ENCODE assay signal across 14 mouse cellular contexts in genomic region chr9:16024706-16025105, GRCm38 (mm10).
"Had no signal": no experiment of that assay in that cellular context is flagged by ENCODE, and none has a peak within 500 bp of the region (broad histone marks: within the 10 kb centered on the region; RNA-seq: fewer than 3 reads in every experiment).

No protein-coding gene starts in this region.

- H3K36me3 ChIP-seq: limb, embryonic 10.5 days; liver, embryonic 15.5 days; stomach, embryonic 15.5 days had no signal

- H3K4me1 ChIP-seq: liver, embryonic 15.5 days; stomach, embryonic 15.5 days had no signal

- H3K27me3 ChIP-seq: liver, embryonic 15.5 days; neural tube, embryonic 12.5 days; stomach, embryonic 15.5 days had no signal

- H3K27ac ChIP-seq: left cerebral cortex, adult 2 months; liver, embryonic 15.5 days; neural tube, embryonic 12.5 days; stomach, embryonic 15.5 days had no signal

- H3K4me2 ChIP-seq: liver, embryonic 11.5 days; liver, embryonic 15.5 days; neural tube, embryonic 12.5 days; stomach, embryonic 15.5 days had no signal

- H3K9me3 ChIP-seq: limb, embryonic 10.5 days; liver, embryonic 15.5 days; neural tube, embryonic 12.5 days; stomach, embryonic 15.5 days had no signal

- H3K4me3 ChIP-seq: left cerebral cortex, adult 2 months; limb, embryonic 10.5 days; liver, embryonic 15.5 days; neural tube, embryonic 12.5 days; stomach, embryonic 15.5 days had no signal

- H3K9ac ChIP-seq: liver, embryonic 15.5 days; neural tube, embryonic 12.5 days; stomach, embryonic 15.5 days had no signal

- ATAC-seq: lung, postnatal 0 days had no signal

- DNase-seq: kidney, postnatal 10 days; kidney, postnatal 4 days; lung, adult 2 months; lung, postnatal 36 days; midbrain, embryonic 14.5 days; thymus, adult 2 months; thymus, postnatal 25 days had no signal
